Mouse (Mus musculus) heart, postnatal 4 days (tissue): ENCODE data around the gene Catsperg1. TPM values are rescaled to one million over a fixed set of nuclear protein-coding genes. Genes with fewer than 3 reads are reported as not detected.
"Not testable (repeated sequence)": the region's sequence is repeated elsewhere in the genome, so short reads cannot be mapped to it uniquely, and the experiment has no call there.

Experiments used
- DNase-seq: peaks from one replicate; pipeline ENCODE4 v3.0.0; 2021
- total RNA-seq, 2 experiments: library from RNA; stranded (reverse); gene quantifications; 2 replicates each; pipeline ENCODE4 v1.2.3; 2021

Catsperg1 gene
- total RNA-seq, 2 experiments from 2014 or later, result 0.56 to 0.60 TPM

DNA sequence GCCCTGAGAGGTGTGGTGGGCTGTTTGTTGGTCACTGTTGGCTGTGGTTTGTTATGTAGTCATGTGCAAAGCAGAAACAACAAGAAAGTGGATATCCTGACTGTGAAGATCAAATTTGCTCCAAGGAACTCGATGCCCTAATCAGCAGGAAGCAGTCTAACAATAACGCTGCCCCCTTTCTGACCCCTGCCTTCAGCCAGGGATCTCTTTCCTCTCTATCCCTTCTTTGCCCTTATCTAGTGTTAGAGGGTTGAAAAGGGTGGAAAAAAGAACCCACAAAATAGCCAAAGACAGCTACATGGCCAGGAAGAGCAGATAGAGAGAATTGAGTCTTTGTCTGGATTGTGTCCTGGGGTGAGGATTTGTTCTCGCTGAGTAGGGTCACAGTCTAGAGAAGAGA, 16.7 kb upstream of the Catsperg1 start:
- DNase-seq, result no peak

DNA sequence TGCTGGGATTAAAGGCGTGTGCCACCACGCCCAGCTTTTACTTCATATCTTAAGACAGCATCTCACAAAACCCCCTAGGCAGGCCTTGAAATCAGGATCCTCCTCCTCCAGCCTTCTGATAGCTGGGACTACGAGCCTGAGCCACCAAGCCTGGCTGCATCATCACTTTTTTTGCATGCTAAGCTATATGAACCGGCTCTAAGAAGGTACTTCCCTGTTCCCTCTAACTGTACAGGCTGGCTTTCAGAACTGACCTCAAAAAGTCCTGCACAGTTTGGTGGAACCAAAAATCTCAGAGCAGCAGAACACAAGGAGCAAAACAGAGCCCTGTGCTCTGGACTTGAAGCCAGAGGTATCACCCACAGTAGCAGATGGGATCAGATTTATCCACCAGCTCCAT, 14.4 kb upstream of the Catsperg1 start:
- no peak for DNase-seq

GRCm38 (mm10) chr7:29225520-29225919, 11.7 kb upstream of the Catsperg1 start:
- DNase-seq, result no peak

GRCm38 (mm10) chr7:29224756-29225394, 11.0 kb upstream of the Catsperg1 start:
- no peak for DNase-seq

DNA sequence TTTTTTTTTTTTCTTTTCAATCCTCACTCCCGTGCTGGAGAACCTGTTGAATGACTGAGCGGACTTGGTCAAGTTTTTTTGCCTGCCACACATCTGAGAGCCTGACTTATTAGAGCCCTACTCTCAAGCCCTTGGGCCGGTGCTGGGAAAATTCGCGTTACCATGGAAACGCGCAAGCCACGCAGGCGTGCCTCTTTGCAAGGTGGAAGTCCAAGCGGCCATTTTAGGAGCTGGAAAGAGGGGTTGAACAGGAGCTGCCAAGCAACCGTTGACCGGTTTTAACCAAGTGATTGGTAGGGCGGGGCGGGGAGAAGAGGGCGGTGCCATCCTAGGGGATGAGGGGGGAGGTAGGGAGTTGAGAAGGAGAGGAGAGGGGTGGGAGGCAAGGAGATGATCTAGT, 1.0 kb upstream of the Catsperg1 start:
- DNase-seq, result no peak

DNA sequence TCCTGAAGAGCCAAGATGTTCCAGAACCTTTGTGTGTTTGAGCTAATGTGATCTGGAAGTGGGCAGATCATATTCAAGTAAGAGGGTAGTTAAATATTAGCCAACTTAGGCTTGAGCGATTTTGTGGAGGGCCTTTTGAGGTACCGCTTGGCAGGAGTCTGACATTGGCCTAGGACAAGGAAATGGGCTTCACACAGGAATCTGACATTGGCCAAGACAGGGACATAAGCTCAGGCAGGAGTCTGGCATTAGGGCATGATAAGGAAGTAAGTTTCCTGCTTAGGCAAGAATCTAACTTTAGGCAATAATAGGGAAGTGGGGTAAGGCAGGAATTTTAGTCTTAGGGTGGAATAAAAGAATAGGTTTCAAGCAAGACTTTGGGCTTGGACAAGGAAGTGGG, 401 bp upstream of the Catsperg1 start:
- DNase-seq, result no peak

DNA sequence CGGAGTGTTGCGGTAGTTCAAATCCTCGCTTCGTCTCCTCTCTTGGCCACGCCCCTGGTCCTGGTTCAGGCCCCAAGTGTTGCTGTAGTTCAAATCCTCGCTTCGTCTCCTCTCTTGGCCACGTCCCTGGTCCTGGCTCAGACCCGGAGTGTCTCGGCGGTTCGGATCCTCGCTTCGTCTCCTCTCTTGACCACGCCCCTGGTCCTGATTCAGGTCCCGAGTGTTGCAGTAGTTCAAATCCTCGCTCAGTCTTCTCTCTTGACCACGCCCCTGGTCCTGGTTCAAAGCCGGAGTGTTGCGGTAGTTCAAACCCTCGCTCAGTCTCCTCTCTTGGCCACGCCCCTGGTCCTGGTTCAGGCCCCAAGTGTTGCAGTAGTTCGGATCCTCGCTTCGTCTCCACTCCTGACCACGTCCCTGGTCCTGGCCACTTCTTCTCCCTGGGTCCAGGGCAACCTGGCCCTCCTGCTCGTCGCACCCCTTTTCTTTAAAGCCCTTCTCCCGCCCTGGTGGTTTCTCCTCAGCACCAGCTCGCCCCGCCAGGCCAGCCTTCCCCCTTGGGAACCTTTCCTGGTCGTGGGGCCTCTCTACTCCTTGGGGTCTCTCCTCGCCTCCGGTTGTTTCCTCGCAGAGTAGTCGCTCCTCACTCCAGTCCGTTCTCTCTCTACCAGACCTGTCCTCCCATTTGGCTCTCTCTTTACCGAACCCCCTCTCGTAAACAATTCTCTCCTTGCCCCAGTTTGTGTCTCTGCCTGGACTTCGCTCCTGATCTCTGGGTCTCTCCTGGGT, 867 bp downstream of the Catsperg1 start:
- DNase-seq, result not testable (repeated sequence)

DNA sequence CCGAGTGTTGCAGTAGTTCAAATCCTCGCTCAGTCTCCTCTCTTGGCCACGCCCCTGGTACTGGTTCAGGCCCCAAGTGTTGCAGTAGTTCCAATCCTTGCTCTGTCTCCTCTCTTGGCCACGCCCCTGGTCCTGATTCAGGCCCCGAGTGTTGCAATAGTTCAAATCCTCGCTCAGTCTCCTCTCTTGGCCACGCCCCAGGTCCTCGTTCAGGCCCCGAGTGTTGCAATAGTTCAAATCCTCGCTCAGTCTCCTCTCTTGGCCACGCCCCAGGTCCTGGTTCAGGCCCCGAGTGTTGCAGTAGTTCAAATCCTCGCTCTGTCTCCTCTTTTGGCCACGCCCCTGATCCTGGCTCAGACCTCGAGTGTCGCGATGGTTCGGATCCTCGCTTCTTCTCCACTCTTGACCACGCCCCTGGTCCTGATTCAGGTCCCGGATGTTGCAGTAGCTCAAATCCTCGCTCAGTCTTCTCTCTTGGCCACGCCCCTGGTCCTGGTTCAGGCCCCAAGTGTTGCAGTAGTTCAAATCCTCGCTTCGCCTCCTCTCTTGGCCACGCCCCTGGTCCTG, 1.6 kb downstream of the Catsperg1 start:
- peak; percentile 16 for DNase-seq

DNA sequence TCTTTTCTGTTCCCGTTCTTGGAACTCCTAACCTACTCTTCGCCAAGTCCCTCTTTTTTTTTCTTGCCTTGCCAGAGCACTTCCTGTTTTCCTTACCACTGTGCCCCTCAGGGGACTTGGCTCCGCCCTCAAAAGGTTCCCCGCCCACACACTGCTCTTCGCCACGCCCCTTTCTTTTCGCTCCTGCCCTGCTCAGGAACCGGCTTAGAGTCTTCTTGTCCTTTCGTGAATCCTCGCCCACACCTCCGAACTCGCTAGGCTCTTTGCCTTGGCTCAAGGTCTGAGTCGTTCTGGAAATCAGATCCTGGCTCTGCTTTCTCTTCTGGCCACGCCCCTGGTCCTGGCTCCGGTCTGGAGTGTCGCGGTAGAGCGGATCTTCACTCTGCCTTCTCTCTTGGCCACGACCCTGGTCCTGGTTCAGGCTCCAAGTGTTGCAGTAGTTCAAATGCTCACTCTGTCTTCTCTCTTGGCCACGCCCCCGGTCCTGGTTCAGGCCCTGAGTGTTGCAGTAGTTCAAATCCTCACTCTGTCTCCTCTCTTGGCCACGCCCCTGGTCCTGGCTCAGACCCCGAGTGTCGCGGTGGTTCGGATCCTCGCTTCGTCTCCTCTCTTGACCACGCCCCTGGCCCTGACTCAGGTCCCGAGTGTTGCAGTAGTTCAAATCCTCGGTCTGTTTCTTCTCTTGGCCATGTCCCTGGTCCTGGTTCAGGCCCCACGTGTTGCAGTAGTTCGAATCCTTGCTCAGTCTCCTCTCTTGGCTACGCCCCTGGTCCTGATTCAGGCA, 2.2 kb downstream of the Catsperg1 start:
- DNase-seq, result peak; percentile 86

DNA sequence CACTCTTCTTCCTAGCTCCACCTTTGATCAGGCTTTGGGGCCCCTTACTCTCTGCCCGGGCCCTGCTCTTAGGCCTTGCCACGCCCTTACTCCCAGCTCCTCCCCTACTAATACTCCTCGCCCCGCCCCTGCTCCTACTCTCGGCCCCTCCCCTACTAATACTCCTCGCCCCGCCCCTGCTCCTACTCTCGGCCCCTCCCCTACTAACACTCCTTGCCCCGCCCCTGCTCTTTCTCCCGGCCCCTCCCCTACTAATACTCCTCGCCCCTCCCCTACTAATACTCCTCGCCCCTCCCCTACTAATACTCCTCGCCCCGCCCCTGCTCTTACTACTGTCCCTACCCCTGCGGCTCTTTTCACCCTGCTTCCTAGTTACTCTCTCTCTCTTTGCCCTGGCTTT, 2.8 kb downstream of the Catsperg1 start:
- peak; percentile 55 for DNase-seq

- DNase-seq, result no peak
These were observed 11.3 kb downstream of the Catsperg1 start for GRCm38 (mm10) chr7:29202577-29202976.

DNA sequence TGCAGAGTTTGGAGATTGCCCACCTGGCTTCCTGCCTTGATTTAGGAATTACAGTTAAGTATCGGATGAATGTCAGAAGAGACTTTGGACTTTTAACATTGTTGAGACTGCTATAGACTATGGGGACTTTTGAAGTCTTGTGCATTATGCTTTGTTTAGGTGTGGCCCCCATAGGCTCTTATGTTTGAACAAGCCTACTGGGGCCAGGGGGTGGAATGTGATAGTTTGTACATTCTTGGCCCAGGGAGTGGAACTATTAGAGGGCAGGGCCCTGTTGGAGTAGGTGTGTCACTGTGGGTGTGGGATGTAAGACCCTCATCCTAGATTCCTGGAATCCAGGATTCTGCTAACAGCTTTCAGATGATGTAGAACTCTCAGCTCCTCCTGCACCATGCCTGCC, 19.6 kb downstream of the Catsperg1 start:
- not testable (repeated sequence) for DNase-seq

GRCm38 (mm10) chr7:29181323-29181722, 32.5 kb downstream of the Catsperg1 start:
- not testable (repeated sequence) for DNase-seq

- DNase-seq, result no peak
These were observed 33.0 kb downstream of the Catsperg1 start for GRCm38 (mm10) chr7:29180854-29181236.

- peak; percentile 97 for DNase-seq
These were observed 33.6 kb downstream of the Catsperg1 start, which contains the start of gene Psmd8 for GRCm38 (mm10) chr7:29180077-29180853. Psmd8 (minus strand) TSS chr7:29180701.

DNA sequence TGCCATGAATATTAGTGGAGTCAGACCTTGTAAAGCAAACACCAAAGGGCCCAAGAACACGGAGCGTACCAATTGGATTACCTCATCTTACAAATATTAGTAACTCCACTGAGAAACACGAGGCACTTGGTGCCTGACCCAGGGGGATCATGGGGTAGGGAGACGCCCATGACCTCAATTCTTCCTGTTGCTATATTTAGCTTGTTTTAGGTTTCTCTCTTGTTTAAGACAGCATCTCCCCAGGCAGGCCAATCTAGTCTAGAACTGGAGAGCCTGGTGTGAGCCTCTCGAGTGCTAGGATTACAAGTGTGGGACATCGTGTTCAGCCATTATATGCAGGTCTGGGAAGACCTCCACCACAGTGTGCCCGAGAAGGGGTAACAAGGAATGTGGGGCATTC, 34.5 kb downstream of the Catsperg1 start:
- DNase-seq, result no peak

- DNase-seq, result no peak
These were observed 35.7 kb downstream of the Catsperg1 start for GRCm38 (mm10) chr7:29178106-29178505.

DNA sequence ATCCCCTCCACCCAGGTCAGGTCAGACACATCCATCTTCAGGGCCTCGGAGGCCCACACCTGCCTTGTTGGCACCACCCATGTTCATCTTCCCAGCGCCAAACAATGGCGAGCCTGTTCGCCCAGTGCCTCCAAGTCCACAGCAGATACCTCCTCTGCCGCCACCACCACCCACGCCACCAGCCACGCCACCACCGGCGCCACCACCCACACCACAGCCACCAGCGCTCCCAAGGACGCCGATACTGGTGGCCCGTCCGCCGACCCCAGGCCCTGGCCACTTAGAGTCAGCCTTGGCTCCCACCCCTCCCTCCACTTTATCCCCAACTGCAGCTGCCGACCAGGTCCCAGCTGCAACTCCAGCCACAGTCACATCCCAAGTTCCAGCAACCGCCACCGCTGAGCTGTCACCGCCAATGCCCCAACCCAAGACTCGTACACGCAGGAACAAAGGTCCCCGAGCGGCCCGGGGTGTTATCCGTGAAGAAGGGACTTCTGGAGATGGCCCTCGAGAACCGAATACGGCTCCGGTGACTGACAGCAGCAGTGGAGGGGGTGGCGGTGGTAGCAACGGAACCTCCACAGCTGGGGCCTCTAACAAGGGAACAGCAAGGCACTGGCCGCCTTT, 41.3 kb downstream of the Catsperg1 start:
- DNase-seq, result no peak

GRCm38 (mm10) chr7:29171562-29172097, 42.2 kb downstream of the Catsperg1 start:
- peak; percentile 23 for DNase-seq

DNA sequence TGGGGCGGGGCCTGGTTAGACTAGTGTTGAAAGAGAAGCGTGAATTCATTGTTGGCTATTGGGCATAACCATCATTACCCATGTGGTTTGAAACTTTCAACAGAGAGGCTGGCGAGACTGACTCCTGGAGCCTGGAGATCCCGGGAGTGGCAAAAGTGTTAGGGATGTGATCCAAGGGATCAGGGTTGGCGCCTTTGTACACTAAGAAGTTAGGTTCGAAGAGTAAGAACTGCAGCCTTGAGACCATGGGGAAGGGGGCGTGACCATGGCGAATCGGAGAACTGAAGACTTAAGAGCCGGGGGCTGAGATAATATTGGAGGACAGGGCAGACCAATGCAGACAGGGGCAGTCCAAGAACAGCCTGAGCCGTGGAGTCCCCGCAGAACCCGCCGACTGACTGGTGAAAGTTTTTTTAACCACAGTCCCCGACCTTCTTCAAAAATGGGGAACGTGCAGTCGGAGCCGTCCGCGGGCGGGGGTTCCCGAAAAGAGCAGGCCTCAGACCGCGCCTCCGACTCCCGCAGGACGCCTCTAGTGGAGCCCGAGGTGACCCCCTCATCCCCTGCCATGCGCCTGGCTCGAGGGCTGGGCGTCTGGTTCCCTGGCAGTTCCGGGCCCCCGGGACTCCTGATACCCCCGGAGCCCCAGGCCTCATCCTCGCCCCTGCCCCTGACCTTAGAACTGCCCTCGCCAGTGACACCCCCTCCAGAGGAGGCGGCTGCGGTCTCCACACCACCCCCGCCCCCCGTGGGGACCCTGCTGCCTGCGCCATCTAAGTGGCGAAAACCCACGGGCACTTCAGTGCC, 42.9 kb downstream of the Catsperg1 start:
- DNase-seq, result peak; percentile 35
